Mouse (Mus musculus) hindbrain, embryonic 15.5 days (tissue): Measurements from ENCODE around the gene Mdn1. TPM values are rescaled to one million over a fixed set of nuclear protein-coding genes. Genes with fewer than 3 reads are reported as not detected.

Source experiments
- ATAC-seq: fragments of 200-750 bp; cut with Nextera tagmentation; 2 replicates; pipeline ENCODE4 v1.8.0; 2017; ENCODE audit warnings: low read depth, moderate number of reproducible peaks, moderate TSS enrichment; ENCODE audit not compliant: low FRiP score
- H3K27ac ChIP-seq: fragments of 300-500 bp; sonication (generic); replicated peaks from 2 replicates; pipeline ENCODE4 v1.5.1; 2015; ENCODE audit warnings: mild to moderate bottlenecking, inconsistent platforms
- H3K27me3 ChIP-seq: fragments of 300-500 bp; sonication (generic); 2 replicates; pipeline ENCODE4 v1.6.1; 2015; ENCODE audit warnings: control low read depth, inconsistent platforms
- H3K36me3 ChIP-seq: fragments of 300-500 bp; sonication (generic); 2 replicates; pipeline ENCODE4 v1.6.1; 2015; ENCODE audit warnings: control low read depth, inconsistent platforms
- H3K4me1 ChIP-seq: fragments of 300-500 bp; sonication (generic); replicated peaks from 2 replicates; pipeline ENCODE4 v1.6.1; 2015; ENCODE audit warnings: control low read depth, inconsistent platforms
- H3K4me2 ChIP-seq: fragments of 300-500 bp; sonication (generic); 2 replicates; pipeline ENCODE4 v1.6.1; 2015; ENCODE audit warnings: moderate library complexity, mild to moderate bottlenecking, inconsistent platforms
- H3K4me3 ChIP-seq: fragments of 300-500 bp; sonication (generic); 2 replicates; pipeline ENCODE4 v1.5.1; 2015; ENCODE audit warnings: mild to moderate bottlenecking, inconsistent platforms
- H3K9ac ChIP-seq: fragments of 300-500 bp; sonication (generic); 2 replicates; pipeline ENCODE4 v1.6.1; 2015; ENCODE audit warnings: inconsistent platforms
- H3K9me3 ChIP-seq: fragments of 300-500 bp; sonication (generic); 2 replicates; pipeline ENCODE4 v1.6.1; 2016; ENCODE audit warnings: control low read depth, inconsistent platforms
- WGBS: fragments of 180-500 bp; shearing (Covaris S2); methylation state at CpG from one replicate; pipeline ENCODE4 v1.1.7; 2015; 5-methylcytosine and 5-hydroxymethylcytosine counted together
- polyA plus RNA-seq: library from polyadenylated mRNA; unstranded; fragments of >200 nt; fragmentation: Nextera tagmentation; extraction: Ambion mirVana; gene quantifications from 2 replicates; pipeline ENCODE4 v1.2.1, GENCODE M21; 2015

The Mdn1 gene
- polyA plus RNA-seq: 15.6 and 17.4 TPM in 2 replicates

DNA sequence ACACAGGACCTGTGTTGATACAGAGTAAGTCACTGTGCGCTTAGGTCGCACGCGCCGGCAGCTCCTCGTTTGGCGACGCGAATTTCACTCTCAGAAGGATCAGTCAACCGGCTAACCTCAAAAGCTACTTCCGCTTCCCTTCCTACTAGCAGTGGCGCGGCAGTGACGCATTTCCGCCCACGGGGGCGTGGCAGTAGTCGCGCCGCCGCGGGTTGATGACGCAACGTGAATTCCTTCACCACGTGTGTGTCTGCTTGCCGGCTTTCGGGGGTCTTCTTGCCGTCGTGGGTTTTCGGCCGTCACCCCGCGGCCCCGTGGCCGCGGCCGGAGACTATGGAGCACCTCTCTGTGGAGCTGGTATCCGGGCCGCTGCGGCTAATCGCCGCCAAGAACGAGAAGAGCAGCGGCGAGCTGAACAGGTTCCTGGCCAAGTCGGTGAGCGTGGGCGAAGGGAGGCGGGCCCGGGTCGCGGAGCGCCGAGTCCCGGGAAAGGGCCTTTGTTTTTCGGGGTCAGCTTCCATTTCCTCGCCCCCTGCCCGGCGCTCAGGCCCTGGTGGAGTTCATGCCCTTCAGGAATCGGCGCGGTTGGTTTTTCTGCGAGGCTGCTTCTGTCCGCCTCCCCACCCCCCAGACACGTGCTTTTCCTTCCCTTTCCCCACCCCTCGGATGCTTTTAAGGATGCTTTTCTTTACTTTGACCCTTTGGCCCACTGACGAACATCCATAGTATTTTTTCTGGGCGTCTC, at the start of gene Mdn1:
Mdn1 (plus strand) TSS at position 202 of the 745 bp plus-strand sequence.
- Histone ChIP-seq H3K36me3 (peaks cover 7% of the 10 kb centered on the region; the same call in 1 of the 2 replicates), H3K4me1 (peaks cover 21% of the 10 kb centered on the region), H3K9ac (peak within 1 kb of the TSS; percentile 53), H3K27ac (peak within 1 kb of the TSS; percentile 87), H3K4me2 (peak within 1 kb of the TSS; percentile 66), H3K27me3 (no peaks in the 10 kb centered on the region), H3K4me3 (peak within 1 kb of the TSS; percentile 92), H3K9me3 (no peaks in the 10 kb centered on the region)
- under 1% methylated on average over 68 of the region's 68 CpGs for WGBS
- peak; percentile 93 for ATAC-seq

DNA sequence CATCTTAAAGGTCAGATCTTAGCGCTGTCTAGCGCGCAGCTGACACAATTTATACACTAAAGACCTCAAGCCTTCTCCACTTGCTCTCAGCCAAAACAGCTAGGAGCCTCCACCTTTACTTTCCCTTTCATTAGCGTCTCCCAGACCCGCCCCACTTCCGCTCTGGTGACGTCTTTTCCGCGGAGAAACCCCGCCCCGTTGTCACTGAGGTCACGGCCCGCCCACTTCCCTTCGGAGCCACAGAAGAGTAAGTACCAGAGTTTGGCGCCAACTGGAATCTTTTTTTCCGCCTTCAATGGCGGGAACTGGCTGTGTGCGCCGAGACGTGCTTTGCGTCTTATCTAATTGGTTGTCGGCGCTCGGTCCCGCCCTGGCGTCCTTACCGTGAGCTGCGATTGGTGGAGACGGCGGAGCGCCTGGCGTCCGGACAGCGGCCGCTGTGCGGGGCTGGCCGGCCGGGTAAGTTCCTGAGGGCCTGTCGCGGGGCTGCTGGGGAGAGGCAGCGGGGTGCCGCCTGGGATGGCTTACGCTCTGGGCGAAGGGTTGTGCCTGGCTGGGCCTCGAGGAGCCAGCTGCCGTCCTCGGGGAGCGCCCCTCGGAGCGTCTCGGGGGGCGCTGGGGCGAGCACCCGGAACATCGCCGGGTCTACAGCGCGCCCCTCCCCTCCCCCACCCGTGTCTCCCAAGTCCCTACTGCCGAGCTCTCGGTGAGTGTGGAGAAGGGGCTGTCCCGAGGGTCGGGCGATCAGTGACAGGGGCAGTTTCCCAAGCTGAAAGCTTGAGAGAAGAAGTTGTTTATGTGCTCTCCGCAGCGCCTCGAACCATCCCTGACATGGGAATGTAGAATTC, 41.7 kb upstream of the Mdn1 start, which contains the start of gene Casp8ap2:
Casp8ap2 (plus strand) TSS at position 418 of the 848 bp plus-strand sequence.
- peak within 1 kb of the TSS; percentile 87 for H3K27ac ChIP-seq
- peak within 1 kb of the TSS; percentile 72 for H3K9ac ChIP-seq
- peak; percentile 100 for ATAC-seq
- no peaks in the 10 kb centered on the region for H3K36me3 ChIP-seq
- H3K4me2 ChIP-seq: peak within 1 kb of the TSS; percentile 82
- WGBS: under 1% methylated on average over 67 of the region's 67 CpGs
- H3K27me3 ChIP-seq: no peaks in the 10 kb centered on the region
- H3K4me3 ChIP-seq: peak within 1 kb of the TSS; percentile 94
- H3K9me3 ChIP-seq: no peaks in the 10 kb centered on the region
- H3K4me1 ChIP-seq: peaks cover 16% of the 10 kb centered on the region

DNA sequence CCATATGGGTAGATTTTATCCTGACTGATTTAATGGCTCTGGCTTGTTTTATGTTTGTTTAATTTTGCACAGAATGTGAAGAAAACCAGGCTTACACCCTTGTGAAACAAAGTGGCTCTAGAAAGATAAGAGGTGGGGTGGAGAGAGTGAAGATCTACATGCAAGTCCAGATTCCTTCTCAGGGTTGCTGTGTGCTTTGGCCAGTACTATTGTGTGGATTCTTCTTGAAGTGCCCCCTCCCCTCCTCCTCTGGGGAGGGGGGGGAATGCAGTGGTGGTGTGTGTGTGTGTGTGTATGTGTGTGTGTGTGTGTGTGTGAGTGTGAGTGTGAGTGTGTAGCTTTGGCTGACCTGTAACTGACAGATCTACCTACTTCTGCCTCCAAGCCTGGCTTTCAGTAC, 35.3 kb upstream of the Mdn1 start:
- Histone ChIP-seq H3K36me3 (no peaks in the 10 kb centered on the region), H3K27me3 (no peaks in the 10 kb centered on the region), H3K4me1 (peaks cover 7% of the 10 kb centered on the region), H3K27ac (no peak overlapping the region), H3K4me3 (no peak overlapping the region), H3K9ac (no peak overlapping the region), H3K4me2 (no peak overlapping the region), H3K9me3 (no peaks in the 10 kb centered on the region)
- no peak for ATAC-seq

DNA sequence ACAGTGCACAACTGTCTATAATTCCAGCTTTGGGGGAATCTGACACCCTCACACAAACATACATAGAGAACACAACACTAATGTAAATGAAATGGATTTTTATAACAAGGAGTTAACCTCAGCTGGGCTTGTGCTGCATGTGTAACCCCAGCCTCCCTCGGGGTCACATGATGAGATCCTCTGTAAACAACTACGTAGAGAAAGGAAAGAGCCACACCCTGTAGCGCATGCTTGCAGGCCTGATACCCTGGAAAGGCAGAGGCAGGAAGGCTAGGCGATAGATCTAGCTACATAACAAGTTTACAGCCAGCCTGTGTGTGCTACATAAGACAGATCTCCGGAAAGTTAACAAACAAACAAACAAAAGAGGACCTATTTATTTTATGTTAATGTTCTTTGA, 5.2 kb upstream of the Mdn1 start:
- 92% methylated on average over 5 of the region's 5 CpGs for WGBS
- peaks cover 5% of the 10 kb centered on the region for H3K4me1 ChIP-seq
- no peak overlapping the region for H3K4me3 ChIP-seq
- H3K36me3 ChIP-seq: peaks cover 24% of the 10 kb centered on the region
- H3K27me3 ChIP-seq: no peaks in the 10 kb centered on the region
- no peak overlapping the region for H3K9ac ChIP-seq
- ATAC-seq: no peak
- no peak overlapping the region for H3K27ac ChIP-seq
- no peak overlapping the region for H3K4me2 ChIP-seq
- H3K9me3 ChIP-seq: no peaks in the 10 kb centered on the region

DNA sequence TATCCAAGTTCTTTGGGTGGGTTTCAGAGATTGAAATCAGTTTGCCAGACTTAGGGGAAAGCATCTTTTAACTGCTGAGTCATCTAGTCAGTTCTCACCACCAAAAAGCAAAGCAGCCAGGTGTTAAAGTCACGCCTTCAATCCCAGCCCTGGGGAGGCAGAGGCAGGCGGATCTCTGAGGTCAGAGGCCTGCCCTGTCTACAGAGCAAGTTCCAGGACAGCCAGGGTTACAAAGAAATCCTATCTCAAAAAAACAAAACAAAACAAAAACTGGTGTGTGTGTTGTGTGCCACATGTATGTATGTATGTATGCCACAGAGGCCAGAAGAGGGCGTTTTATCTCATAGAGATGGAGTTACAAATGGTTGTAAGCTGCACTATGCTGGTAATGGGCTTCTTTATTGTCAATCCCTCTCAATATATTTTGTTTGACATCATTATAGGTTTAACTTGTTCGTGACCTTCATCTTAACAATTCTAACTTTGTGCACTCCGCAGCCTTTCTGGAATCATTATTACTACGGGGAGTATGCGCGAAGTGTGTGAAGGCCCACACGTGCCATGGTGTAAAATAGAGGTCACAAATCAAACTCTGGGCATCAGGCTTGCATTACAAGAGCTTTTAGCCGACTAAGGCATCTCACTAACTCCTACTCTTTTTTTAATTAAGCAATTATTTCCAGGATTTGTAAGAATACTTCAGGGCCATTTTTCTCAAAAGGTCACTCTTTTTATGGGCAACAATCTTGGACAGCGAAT, 594 bp upstream of the Mdn1 start:
- H3K4me2 ChIP-seq: peak overlapping the region; percentile 66
- 57% methylated on average over 11 of the region's 11 CpGs for WGBS

DNA sequence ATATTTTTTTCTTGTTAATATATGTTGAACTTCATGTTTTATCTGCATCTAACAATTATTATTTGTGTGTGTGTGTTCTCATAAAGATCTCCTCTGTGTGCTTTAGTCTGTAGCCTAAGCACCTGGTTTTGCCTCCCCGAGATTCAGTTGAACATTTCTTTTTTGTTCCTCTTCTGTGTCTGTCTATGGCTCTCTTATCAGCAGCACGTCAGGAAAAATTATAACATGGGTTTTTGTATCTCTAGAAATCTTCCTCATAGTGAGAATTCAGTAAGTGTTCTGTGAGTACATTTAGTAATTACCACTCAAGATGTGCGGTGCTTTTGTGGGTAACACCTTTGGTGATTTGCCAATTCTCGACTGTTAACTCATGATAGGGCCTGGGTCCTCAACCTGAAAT, 8.9 kb downstream of the Mdn1 start:
- H3K27me3 ChIP-seq: no peaks in the 10 kb centered on the region
- peaks cover 61% of the 10 kb centered on the region for H3K36me3 ChIP-seq
- no peak overlapping the region for H3K9ac ChIP-seq
- H3K4me1 ChIP-seq: no peaks in the 10 kb centered on the region
- H3K9me3 ChIP-seq: no peaks in the 10 kb centered on the region
- H3K27ac ChIP-seq: no peak overlapping the region
- no peak overlapping the region for H3K4me3 ChIP-seq
- WGBS: 90% methylated on average over 4 of the region's 4 CpGs
- no peak overlapping the region for H3K4me2 ChIP-seq
- ATAC-seq: no peak

More for the DNA sequence above, 594 bp upstream of the Mdn1 start:
- Histone ChIP-seq H3K27me3 (no peaks in the 10 kb centered on the region), H3K27ac (peak overlapping the region; percentile 87), H3K4me1 (peaks cover 21% of the 10 kb centered on the region), H3K9me3 (no peaks in the 10 kb centered on the region), H3K36me3 (peaks cover 7% of the 10 kb centered on the region; the same call in 1 of the 2 replicates), H3K4me3 (peak overlapping the region; percentile 92), H3K9ac (peak overlapping the region; percentile 45)
- peak; percentile 40; the same call in 1 of the 2 replicates for ATAC-seq

DNA sequence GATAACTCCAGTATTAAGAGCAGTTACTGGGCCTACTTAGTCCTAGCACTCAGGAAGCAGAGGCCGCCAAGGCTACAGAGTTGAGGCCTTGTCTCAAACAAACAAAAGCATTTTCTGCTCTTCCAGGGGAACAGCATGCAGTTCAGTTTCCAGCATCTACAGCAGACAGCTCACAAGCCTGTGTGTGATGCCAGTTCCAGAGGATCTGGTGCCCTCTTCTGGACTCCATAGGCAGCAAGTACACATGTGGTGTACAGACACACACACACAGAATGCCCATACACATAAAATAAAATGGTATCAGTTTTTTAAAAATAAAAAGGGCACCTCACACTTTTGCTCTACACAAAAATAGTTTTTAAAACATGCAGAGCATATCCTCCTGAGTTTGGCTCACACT, 11.4 kb downstream of the Mdn1 start:
- WGBS: 81% methylated on average over 1 of the region's 1 CpGs
- Histone ChIP-seq H3K4me3 (no peak overlapping the region), H3K4me2 (no peak overlapping the region), H3K4me1 (no peaks in the 10 kb centered on the region), H3K9ac (no peak overlapping the region), H3K27me3 (no peaks in the 10 kb centered on the region), H3K9me3 (no peaks in the 10 kb centered on the region), H3K27ac (no peak overlapping the region), H3K36me3 (peaks cover 72% of the 10 kb centered on the region)
- ATAC-seq: no peak

DNA sequence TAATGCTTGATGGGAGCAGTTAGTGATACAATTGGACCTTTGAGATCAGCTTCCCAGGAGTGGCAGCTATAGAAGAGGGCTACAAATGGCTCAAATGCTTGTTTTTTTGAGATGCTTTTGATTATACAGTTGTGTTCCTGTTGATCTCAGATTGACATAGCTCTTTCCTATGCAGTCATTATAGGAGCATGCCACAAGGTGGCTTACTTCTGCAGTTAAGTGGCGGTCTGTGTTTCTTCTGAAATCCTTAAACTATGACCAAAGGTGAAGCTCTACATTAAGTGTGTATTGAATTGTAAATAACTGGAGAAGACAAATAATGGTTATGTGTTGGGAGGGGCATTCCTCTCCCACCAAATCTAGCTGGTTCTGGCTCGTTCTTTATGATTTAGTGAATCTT, 12.9 kb downstream of the Mdn1 start:
- H3K27me3 ChIP-seq: no peaks in the 10 kb centered on the region
- no peaks in the 10 kb centered on the region for H3K4me1 ChIP-seq
- no peak overlapping the region for H3K27ac ChIP-seq
- H3K9me3 ChIP-seq: no peaks in the 10 kb centered on the region
- ATAC-seq: no peak
- 90% methylated on average over 2 of the region's 2 CpGs for WGBS
- H3K9ac ChIP-seq: no peak overlapping the region
- no peak overlapping the region for H3K4me2 ChIP-seq
- no peak overlapping the region for H3K4me3 ChIP-seq
- peaks cover 68% of the 10 kb centered on the region for H3K36me3 ChIP-seq

DNA sequence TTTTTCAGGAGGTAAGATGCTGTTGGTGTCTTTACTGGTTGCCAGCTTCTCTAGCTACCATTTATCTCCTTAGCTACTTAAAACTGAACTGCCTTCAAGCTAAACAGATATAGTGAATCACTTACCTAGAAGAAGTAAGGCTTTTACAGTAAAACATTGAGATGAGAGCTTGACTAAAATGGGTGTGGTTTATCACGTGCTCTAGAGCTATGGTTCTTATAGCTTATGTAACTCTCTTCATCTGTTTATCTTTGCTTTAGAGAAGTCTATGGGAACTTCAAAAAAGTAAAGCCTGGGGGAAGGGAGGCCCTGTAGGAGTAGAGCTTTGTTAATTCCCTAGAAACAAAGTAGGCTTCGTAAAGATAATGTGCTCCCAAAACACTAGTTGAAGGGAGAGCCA, 17.1 kb downstream of the Mdn1 start:
- peaks cover 82% of the 10 kb centered on the region for H3K36me3 ChIP-seq
- H3K4me1 ChIP-seq: no peaks in the 10 kb centered on the region
- no peak for ATAC-seq
- H3K4me3 ChIP-seq: no peak overlapping the region
- no peaks in the 10 kb centered on the region for H3K9me3 ChIP-seq
- WGBS: 93% methylated on average over 2 of the region's 2 CpGs
- no peak overlapping the region for H3K4me2 ChIP-seq
- no peak overlapping the region for H3K9ac ChIP-seq
- H3K27ac ChIP-seq: no peak overlapping the region
- H3K27me3 ChIP-seq: no peaks in the 10 kb centered on the region

DNA sequence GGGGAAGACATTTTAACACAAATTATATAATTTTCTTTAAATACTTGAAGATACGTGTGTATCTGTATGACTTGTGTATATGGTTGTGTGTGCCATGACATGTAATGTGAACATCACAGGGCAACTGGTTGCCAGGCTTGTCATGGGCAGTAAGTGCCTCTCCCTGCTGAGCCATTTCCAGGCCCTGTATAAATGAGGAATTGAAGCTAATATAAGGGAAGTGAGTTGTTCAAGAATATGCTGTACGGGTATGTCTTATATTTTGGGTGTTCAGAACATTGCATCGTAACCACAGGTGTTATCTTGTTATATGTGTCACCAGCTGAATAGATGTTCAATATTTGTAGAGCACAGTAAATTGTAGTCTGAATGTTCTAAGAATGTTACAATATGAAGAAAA, 20.6 kb downstream of the Mdn1 start:
- H3K9ac ChIP-seq: no peak overlapping the region
- no peaks in the 10 kb centered on the region for H3K27me3 ChIP-seq
- H3K27ac ChIP-seq: no peak overlapping the region
- H3K4me3 ChIP-seq: no peak overlapping the region
- H3K36me3 ChIP-seq: peaks cover 69% of the 10 kb centered on the region
- 97% methylated on average over 3 of the region's 3 CpGs for WGBS
- H3K4me2 ChIP-seq: no peak overlapping the region
- H3K9me3 ChIP-seq: no peaks in the 10 kb centered on the region
- no peak for ATAC-seq
- no peaks in the 10 kb centered on the region for H3K4me1 ChIP-seq

DNA sequence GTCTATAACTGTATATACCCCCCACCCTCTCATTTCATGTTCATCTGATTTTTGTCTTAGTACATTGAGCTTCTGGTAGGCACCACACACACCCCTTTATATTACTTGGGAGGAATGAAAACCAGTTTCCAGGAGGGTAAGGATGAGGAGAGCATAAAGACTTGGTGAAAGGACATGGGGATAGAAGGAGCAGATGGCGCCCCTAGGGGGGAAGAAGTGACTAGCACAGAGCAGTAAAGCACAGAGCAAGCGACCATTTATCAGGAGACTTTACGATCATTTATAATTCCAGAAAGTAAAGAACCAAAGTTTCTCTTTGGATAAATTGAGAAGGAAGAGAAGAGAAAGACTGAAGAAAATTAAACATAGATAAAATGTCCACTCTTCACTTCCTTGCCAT, 23.9 kb downstream of the Mdn1 start:
- no peak overlapping the region for H3K4me3 ChIP-seq
- ATAC-seq: no peak
- H3K9ac ChIP-seq: no peak overlapping the region
- peaks cover 73% of the 10 kb centered on the region for H3K36me3 ChIP-seq
- no peaks in the 10 kb centered on the region for H3K4me1 ChIP-seq
- H3K4me2 ChIP-seq: no peak overlapping the region
- H3K9me3 ChIP-seq: no peaks in the 10 kb centered on the region
- H3K27me3 ChIP-seq: no peaks in the 10 kb centered on the region
- WGBS: 79% methylated on average over 3 of the region's 3 CpGs
- H3K27ac ChIP-seq: no peak overlapping the region
